Mouse (Mus musculus): ENCODE measurements around the gene Enpp5. TPM values are rescaled to one million over a fixed set of nuclear protein-coding genes. Genes with fewer than 3 reads are reported as not detected.
A peak's percentile ranks its signal among the peaks of the same experiment; 100 is the strongest.

Enpp5 gene
- polyA plus RNA-seq, 1 experiment: 220 TPM

DNA sequence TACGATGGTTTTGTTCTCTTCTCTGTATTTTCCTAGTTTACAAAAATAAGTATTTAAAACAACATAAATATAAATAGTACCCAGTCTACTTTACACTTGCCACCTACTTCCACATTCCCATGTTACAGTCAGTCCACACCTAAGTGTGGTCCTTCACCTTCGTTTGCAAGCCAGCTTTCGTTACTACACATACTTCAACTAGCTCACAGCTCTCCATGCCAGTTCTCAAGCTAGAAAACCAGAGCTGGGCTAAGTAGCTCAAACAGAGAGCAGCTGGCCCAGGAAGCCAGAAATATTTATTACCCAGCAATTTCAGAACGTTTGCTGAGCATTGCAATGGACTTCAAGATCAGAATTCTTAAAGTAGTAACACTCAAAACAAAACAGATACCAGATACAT, 21.9 kb downstream of the Enpp5 start:
- no peaks in the 10 kb centered on the region for H3K4me1 ChIP-seq (ENCODE audit: control insufficient read depth, insufficient read depth, low read length)
- WGBS: 77% methylated on average over 4 of the region's 4 CpGs
- no peak overlapping the region for H3K4me3 ChIP-seq (replicated peaks; ENCODE audit: insufficient read depth, low read depth, low read length)
- TF ChIP-seq POLR2A (IDR thresholded peaks at IDR 0.05; ENCODE audit: borderline replicate concordance, insufficient read depth, low read length) (no peak), CTCF (IDR thresholded peaks at IDR 0.05; ENCODE audit: borderline replicate concordance, insufficient read depth, low read depth, low read length) (no peak)
- no peaks in the 10 kb centered on the region for H3K27me3 ChIP-seq (ENCODE audit: control insufficient read depth, insufficient read depth, low read length)
- H3K27ac ChIP-seq (ENCODE audit: insufficient read depth, low read length): no peak overlapping the region
- DNase-seq: no peak

GRCm38 (mm10) chr17:44100906-44101305, 22.3 kb downstream of the Enpp5 start:
- Histone ChIP-seq H3K4me3 (replicated peaks; ENCODE audit: insufficient read depth, low read depth, low read length) (no peak overlapping the region), H3K27me3 (ENCODE audit: control insufficient read depth, insufficient read depth, low read length) (no peaks in the 10 kb centered on the region), H3K27ac (ENCODE audit: insufficient read depth, low read length) (no peak overlapping the region), H3K4me1 (ENCODE audit: control insufficient read depth, insufficient read depth, low read length) (no peaks in the 10 kb centered on the region)
- no peak for TF ChIP-seq CTCF (IDR thresholded peaks at IDR 0.05; ENCODE audit: borderline replicate concordance, insufficient read depth, low read depth, low read length)
- no peak for TF ChIP-seq POLR2A (IDR thresholded peaks at IDR 0.05; ENCODE audit: borderline replicate concordance, insufficient read depth, low read length)
- 89% methylated on average over 9 of the region's 9 CpGs for WGBS
- DNase-seq: no peak

GRCm38 (mm10) chr17:44101961-44102360, 23.3 kb downstream of the Enpp5 start:
- Histone ChIP-seq H3K27me3 (ENCODE audit: control insufficient read depth, insufficient read depth, low read length) (no peaks in the 10 kb centered on the region), H3K27ac (ENCODE audit: insufficient read depth, low read length) (no peak overlapping the region), H3K4me1 (ENCODE audit: control insufficient read depth, insufficient read depth, low read length) (no peaks in the 10 kb centered on the region), H3K4me3 (replicated peaks; ENCODE audit: insufficient read depth, low read depth, low read length) (no peak overlapping the region)
- 93% methylated on average over 10 of the region's 10 CpGs for WGBS
- TF ChIP-seq POLR2A (IDR thresholded peaks at IDR 0.05; ENCODE audit: borderline replicate concordance, insufficient read depth, low read length) (no peak), CTCF (IDR thresholded peaks at IDR 0.05; ENCODE audit: borderline replicate concordance, insufficient read depth, low read depth, low read length) (no peak)
- no peak for DNase-seq

GRCm38 (mm10) chr17:44105287-44106138, 26.9 kb downstream of the Enpp5 start, which contains the start of gene Enpp4:
Gene Enpp4, minus strand, starts transcription at chr17:44105809.
- Histone ChIP-seq H3K4me1 (ENCODE audit: control insufficient read depth, insufficient read depth, low read length) (no peaks in the 10 kb centered on the region), H3K27me3 (ENCODE audit: control insufficient read depth, insufficient read depth, low read length) (no peaks in the 10 kb centered on the region), H3K27ac (ENCODE audit: insufficient read depth, low read length) (peak within 1 kb of the TSS; percentile 72), H3K4me3 (replicated peaks; ENCODE audit: insufficient read depth, low read depth, low read length) (peak within 1 kb of the TSS; percentile 96)
- TF ChIP-seq CTCF (IDR thresholded peaks at IDR 0.05; ENCODE audit: borderline replicate concordance, insufficient read depth, low read depth, low read length): no peak
- peak; percentile 37; the same call in 1 of the 2 replicates for TF ChIP-seq POLR2A (IDR thresholded peaks at IDR 0.05; ENCODE audit: borderline replicate concordance, insufficient read depth, low read length)
- WGBS: under 1% methylated on average over 75 of the region's 76 CpGs
- DNase-seq: peak; percentile 88

GRCm38 (mm10) chr17:44108331-44108730, 29.7 kb downstream of the Enpp5 start:
- Histone ChIP-seq H3K27ac (ENCODE audit: insufficient read depth, low read length) (no peak overlapping the region), H3K27me3 (ENCODE audit: control insufficient read depth, insufficient read depth, low read length) (no peaks in the 10 kb centered on the region), H3K4me1 (ENCODE audit: control insufficient read depth, insufficient read depth, low read length) (no peaks in the 10 kb centered on the region), H3K4me3 (replicated peaks; ENCODE audit: insufficient read depth, low read depth, low read length) (no peak overlapping the region)
- TF ChIP-seq POLR2A (IDR thresholded peaks at IDR 0.05; ENCODE audit: borderline replicate concordance, insufficient read depth, low read length) (no peak), CTCF (IDR thresholded peaks at IDR 0.05; ENCODE audit: borderline replicate concordance, insufficient read depth, low read depth, low read length) (no peak)
- 81% methylated on average over 3 of the region's 3 CpGs for WGBS
- no peak for DNase-seq

- DNase-seq: no peak
- no peaks in the 10 kb centered on the region for H3K4me1 ChIP-seq (ENCODE audit: control insufficient read depth, insufficient read depth, low read length)
- no peak overlapping the region for H3K4me3 ChIP-seq (replicated peaks; ENCODE audit: insufficient read depth, low read depth, low read length)
- no peaks in the 10 kb centered on the region for H3K27me3 ChIP-seq (ENCODE audit: control insufficient read depth, insufficient read depth, low read length)
- no peak overlapping the region for H3K27ac ChIP-seq (ENCODE audit: insufficient read depth, low read length)
- 87% methylated on average over 2 of the region's 2 CpGs for WGBS
- no peak for TF ChIP-seq POLR2A (IDR thresholded peaks at IDR 0.05; ENCODE audit: borderline replicate concordance, insufficient read depth, low read length)
- no peak for TF ChIP-seq CTCF (IDR thresholded peaks at IDR 0.05; ENCODE audit: borderline replicate concordance, insufficient read depth, low read depth, low read length)
Measured at GRCm38 (mm10) chr17:44116584-44116983, 38.0 kb downstream of the Enpp5 start.

- TF ChIP-seq POLR2A (IDR thresholded peaks at IDR 0.05; ENCODE audit: borderline replicate concordance, insufficient read depth, low read length): no peak
- no peak for TF ChIP-seq CTCF (IDR thresholded peaks at IDR 0.05; ENCODE audit: borderline replicate concordance, insufficient read depth, low read depth, low read length)
- DNase-seq: no peak
- WGBS: 74% methylated on average over 2 of the region's 2 CpGs
- H3K4me1 ChIP-seq (ENCODE audit: control insufficient read depth, insufficient read depth, low read length): no peaks in the 10 kb centered on the region
- no peak overlapping the region for H3K4me3 ChIP-seq (replicated peaks; ENCODE audit: insufficient read depth, low read depth, low read length)
- no peaks in the 10 kb centered on the region for H3K27me3 ChIP-seq (ENCODE audit: control insufficient read depth, insufficient read depth, low read length)
- no peak overlapping the region for H3K27ac ChIP-seq (ENCODE audit: insufficient read depth, low read length)
Measured at GRCm38 (mm10) chr17:44117721-44118120, 39.1 kb downstream of the Enpp5 start.

GRCm38 (mm10) chr17:44118231-44118630, 39.6 kb downstream of the Enpp5 start:
- H3K27me3 ChIP-seq (ENCODE audit: control insufficient read depth, insufficient read depth, low read length): no peaks in the 10 kb centered on the region
- no peak overlapping the region for H3K27ac ChIP-seq (ENCODE audit: insufficient read depth, low read length)
- H3K4me1 ChIP-seq (ENCODE audit: control insufficient read depth, insufficient read depth, low read length): no peaks in the 10 kb centered on the region
- 83% methylated on average over 4 of the region's 4 CpGs for WGBS
- TF ChIP-seq CTCF (IDR thresholded peaks at IDR 0.05; ENCODE audit: borderline replicate concordance, insufficient read depth, low read depth, low read length): no peak
- no peak for TF ChIP-seq POLR2A (IDR thresholded peaks at IDR 0.05; ENCODE audit: borderline replicate concordance, insufficient read depth, low read length)
- no peak for DNase-seq
- H3K4me3 ChIP-seq (replicated peaks; ENCODE audit: insufficient read depth, low read depth, low read length): no peak overlapping the region
